Mouse (Mus musculus): Measurements from ENCODE around the gene Mfsd2b. TPM values are rescaled to one million over a fixed set of nuclear protein-coding genes. Genes with fewer than 3 reads are reported as not detected.
"Not testable (repeated sequence)": the region's sequence is repeated elsewhere in the genome, so short reads cannot be mapped to it uniquely, and the experiment has no call there.

The Mfsd2b gene
- polyA plus RNA-seq, 1 experiment: not detected

DNA sequence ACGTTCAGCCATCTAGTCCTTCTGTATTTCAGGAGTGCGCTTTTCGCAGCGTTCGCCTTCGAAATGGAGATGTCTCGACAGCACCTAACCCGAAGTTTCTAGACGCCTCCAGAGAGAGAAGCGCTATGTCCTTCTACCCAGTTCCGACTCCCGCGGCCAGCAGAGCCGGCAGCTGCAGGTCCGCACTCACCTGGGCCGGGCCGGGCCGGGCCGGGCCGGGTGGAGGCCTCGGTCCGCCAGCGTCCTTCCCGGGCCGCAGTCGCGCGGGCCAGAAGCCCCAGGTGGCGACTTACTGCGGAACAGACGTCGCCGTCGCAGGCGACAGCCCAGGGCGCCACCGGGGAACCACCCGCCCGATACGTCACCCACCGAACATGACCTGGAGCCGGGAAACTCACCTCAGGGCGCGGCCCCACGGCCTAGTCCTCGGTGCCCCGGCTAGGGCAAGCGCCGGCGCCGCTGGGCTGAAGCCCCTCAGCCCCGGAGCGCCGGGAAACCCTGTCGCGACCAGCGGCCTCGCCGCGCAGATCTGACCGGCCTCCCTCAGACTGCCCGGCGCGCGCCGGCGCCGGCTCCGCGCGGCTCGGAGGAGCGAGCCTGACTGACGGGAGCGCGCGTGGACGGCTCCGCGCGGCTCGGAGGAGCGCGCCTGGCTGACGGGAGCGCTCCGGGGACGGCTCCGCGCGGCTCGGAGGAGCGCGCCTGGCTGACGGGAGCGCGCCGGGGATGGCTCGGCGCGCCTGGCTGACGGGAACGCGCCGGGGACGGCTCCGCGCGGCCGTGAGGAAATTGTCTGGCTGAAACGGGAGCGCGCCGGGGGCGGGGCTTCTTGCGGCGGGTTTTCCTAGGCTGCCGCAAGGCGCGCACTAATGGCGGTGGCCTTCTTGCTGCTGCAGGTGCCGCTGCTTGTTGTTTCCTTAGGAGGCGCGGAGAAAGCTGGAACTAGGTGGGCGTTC is 33.1 kb upstream of the Mfsd2b start, which contains the start of gene Ubxn2a:
Gene Ubxn2a (minus strand): TSS at position 755 of the 956 bp plus-strand sequence.
- TF ChIP-seq POLR2A (IDR thresholded peaks at IDR 0.05; ENCODE audit: insufficient read depth, low read depth, low read length) (peak; percentile 81; the same call in 1 of the 2 replicates), CTCF (IDR thresholded peaks at IDR 0.05; ENCODE audit: insufficient read depth, low read depth, low read length) (no peak)
- Histone ChIP-seq H3K27ac (ENCODE audit: insufficient read depth, low read depth, low read length) (peak within 1 kb of the TSS; percentile 69), H3K4me3 (ENCODE audit: insufficient read depth, low read depth, low read length) (peak within 1 kb of the TSS; percentile 85), H3K4me1 (ENCODE audit: control insufficient read depth, insufficient read depth, low read length) (no peaks in the 10 kb centered on the region)
- WGBS: under 1% methylated on average over 125 of the region's 125 CpGs

DNA sequence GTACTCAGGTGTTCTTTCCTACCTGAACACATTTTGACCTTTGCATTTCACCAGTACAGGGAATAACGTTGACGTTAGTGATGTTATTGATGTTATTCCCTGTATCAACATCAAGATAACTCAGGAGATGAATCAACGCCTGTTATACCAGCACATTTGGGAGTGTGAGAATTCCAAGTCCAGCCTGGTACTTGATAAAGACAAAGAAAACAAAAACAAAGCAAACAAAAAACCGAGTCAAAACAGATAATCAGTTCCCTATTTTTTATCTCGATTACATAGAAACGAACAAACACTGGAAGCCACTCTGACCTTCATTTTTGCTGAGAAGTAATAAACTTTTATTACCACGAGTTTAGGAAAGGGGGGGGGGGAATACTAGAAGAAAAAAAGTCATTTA is 32.3 kb upstream of the Mfsd2b start:
- TF ChIP-seq CTCF (IDR thresholded peaks at IDR 0.05; ENCODE audit: insufficient read depth, low read depth, low read length): no peak
- no peak for TF ChIP-seq POLR2A (IDR thresholded peaks at IDR 0.05; ENCODE audit: insufficient read depth, low read depth, low read length)
- WGBS: 36% methylated on average over 7 of the region's 7 CpGs
- H3K27ac ChIP-seq (ENCODE audit: insufficient read depth, low read depth, low read length): no peak overlapping the region
- H3K4me1 ChIP-seq (ENCODE audit: control insufficient read depth, insufficient read depth, low read length): no peaks in the 10 kb centered on the region
- peak overlapping the region; percentile 85; the same call in 1 of the 2 replicates for H3K4me3 ChIP-seq (ENCODE audit: insufficient read depth, low read depth, low read length)

DNA sequence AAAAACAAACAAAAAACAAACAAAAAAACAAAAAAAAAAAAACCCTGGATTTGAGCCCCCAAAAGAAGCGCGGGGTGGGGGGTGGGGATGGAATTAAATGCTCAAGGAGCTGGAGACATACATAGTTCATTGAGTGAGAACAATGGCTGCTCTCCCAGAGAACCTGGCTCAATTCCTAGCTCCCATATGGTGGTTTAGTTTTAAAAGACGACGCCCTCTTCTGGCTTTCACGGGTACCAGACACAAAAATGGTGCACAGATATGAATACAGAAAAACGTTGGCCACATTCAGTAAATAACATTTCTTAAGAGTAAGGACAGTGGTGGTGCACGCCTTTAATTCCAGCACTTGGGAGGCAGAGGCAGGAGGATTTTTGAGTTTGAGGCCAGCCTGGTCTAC is 31.8 kb upstream of the Mfsd2b start:
- no peak for TF ChIP-seq CTCF (IDR thresholded peaks at IDR 0.05; ENCODE audit: insufficient read depth, low read depth, low read length)
- no peak for TF ChIP-seq POLR2A (IDR thresholded peaks at IDR 0.05; ENCODE audit: insufficient read depth, low read depth, low read length)
- Histone ChIP-seq H3K27ac (ENCODE audit: insufficient read depth, low read depth, low read length) (no peak overlapping the region), H3K4me1 (ENCODE audit: control insufficient read depth, insufficient read depth, low read length) (no peaks in the 10 kb centered on the region), H3K4me3 (ENCODE audit: insufficient read depth, low read depth, low read length) (no peak overlapping the region)
- WGBS: 66% methylated on average over 7 of the region's 7 CpGs

DNA sequence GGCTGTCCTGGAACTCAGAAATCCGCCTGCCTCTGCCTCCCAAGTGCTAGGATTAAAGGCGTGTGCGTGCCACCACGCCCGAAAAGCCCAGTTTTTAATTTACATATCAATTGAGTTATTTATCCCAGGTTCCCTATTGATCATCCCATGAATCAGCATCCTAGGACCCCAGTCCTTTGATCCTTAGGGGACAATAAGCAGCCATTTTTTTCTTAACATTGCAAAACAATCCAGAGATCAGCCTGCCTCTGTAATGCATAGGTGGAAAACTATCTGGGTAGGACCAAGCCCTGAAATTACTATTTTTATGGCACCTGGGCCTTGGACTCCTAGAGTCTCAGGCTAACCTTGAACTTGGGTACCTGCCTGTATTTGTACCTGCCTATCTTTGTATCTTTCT is 23.9 kb upstream of the Mfsd2b start:
- no peaks in the 10 kb centered on the region for H3K4me1 ChIP-seq (ENCODE audit: control insufficient read depth, insufficient read depth, low read length)
- 95% methylated on average over 5 of the region's 5 CpGs for WGBS
- TF ChIP-seq CTCF (IDR thresholded peaks at IDR 0.05; ENCODE audit: insufficient read depth, low read depth, low read length) (no peak), POLR2A (IDR thresholded peaks at IDR 0.05; ENCODE audit: insufficient read depth, low read depth, low read length) (no peak)
- H3K4me3 ChIP-seq (ENCODE audit: insufficient read depth, low read depth, low read length): no peak overlapping the region
- H3K27ac ChIP-seq (ENCODE audit: insufficient read depth, low read depth, low read length): no peak overlapping the region

DNA sequence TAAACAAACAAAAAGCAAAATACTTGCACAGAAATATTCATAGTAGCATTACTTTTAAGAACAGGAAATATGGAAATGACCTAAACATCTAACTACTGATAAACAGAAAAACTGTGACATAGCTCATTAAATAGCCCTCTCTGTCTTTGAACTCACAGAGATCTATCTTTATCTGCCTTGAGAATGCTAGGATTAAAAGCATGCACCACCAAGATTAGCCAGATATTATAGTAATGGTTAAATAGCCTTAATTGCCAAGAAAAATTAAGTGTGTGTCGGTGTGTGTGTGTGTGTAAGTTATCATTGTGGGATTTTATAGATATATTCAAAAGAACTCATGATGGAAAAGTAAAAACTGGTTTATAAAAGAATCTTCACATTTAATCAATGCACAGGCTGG is 15.7 kb upstream of the Mfsd2b start:
- 91% methylated on average over 1 of the region's 1 CpGs for WGBS
- H3K27ac ChIP-seq (ENCODE audit: insufficient read depth, low read depth, low read length): no peak overlapping the region
- no peak for TF ChIP-seq CTCF (IDR thresholded peaks at IDR 0.05; ENCODE audit: insufficient read depth, low read depth, low read length)
- TF ChIP-seq POLR2A (IDR thresholded peaks at IDR 0.05; ENCODE audit: insufficient read depth, low read depth, low read length): no peak
- no peak overlapping the region for H3K4me3 ChIP-seq (ENCODE audit: insufficient read depth, low read depth, low read length)
- H3K4me1 ChIP-seq (ENCODE audit: control insufficient read depth, insufficient read depth, low read length): no peaks in the 10 kb centered on the region

DNA sequence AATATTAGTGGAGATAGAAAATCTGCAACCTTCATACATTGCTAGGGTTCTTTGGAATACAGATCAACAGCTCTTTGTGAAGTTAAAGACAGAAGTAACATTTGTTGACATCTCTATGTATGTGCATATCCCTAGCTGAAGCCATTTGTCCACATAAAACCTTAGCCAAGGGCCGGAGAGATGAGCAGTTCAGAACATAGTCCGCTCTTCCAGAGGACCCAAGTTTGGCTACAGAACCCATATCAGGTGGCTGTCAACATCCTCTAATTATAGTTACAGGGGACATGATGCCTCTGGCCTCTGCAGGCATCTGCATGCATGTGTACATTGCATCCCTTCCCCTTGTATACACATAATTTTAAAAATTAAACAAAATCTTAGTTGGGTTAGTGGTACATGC is 15.1 kb upstream of the Mfsd2b start:
- H3K27ac ChIP-seq (ENCODE audit: insufficient read depth, low read depth, low read length): no peak overlapping the region
- no peak overlapping the region for H3K4me3 ChIP-seq (ENCODE audit: insufficient read depth, low read depth, low read length)
- no peak for TF ChIP-seq CTCF (IDR thresholded peaks at IDR 0.05; ENCODE audit: insufficient read depth, low read depth, low read length)
- no peak for TF ChIP-seq POLR2A (IDR thresholded peaks at IDR 0.05; ENCODE audit: insufficient read depth, low read depth, low read length)
- H3K4me1 ChIP-seq (ENCODE audit: control insufficient read depth, insufficient read depth, low read length): no peaks in the 10 kb centered on the region
- WGBS: 98% methylated on average over 2 of the region's 2 CpGs

DNA sequence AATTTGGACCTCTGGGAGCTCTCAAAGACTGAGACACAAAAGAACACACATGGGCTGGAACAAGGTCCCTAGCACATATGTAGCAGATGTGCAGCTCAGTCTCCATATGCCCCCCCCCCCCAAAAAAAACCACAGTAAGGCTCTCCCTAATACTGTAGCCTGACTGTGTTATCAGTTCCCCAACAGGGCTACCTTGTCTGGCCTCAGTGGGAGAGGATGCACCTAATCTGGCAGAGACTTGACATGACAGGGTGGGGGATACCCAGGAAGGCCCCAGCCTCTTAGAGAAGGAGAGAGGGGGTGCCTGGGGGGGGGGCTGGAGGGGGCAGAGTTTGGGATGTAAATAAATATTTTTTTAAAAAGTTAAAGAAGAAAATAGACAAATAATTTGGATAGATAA is 14.6 kb upstream of the Mfsd2b start:
- H3K27ac ChIP-seq (ENCODE audit: insufficient read depth, low read depth, low read length): no peak overlapping the region
- TF ChIP-seq POLR2A (IDR thresholded peaks at IDR 0.05; ENCODE audit: insufficient read depth, low read depth, low read length) (no peak), CTCF (IDR thresholded peaks at IDR 0.05; ENCODE audit: insufficient read depth, low read depth, low read length) (no peak)
- H3K4me1 ChIP-seq (ENCODE audit: control insufficient read depth, insufficient read depth, low read length): no peaks in the 10 kb centered on the region

DNA sequence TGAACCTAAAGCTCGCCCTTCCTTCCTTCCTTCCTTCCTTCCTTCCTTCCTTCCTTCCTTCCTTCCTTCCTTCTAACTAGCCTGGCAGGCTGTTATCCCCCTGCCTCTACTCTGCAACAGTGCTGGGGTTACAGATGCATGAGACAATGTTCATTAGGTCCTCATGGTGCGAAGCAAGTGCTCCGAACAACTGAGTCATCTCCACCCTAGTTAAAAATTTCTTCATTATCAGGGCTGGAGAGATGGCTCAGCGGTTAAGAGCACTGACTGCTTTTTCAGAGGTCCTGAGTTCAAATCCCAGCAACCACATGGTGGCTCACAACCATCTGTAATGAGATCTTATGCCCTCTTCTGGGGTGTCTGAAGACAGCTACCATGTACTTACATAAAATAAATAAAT is 12.4 kb upstream of the Mfsd2b start:
- H3K4me1 ChIP-seq (ENCODE audit: control insufficient read depth, insufficient read depth, low read length); H3K27ac ChIP-seq (ENCODE audit: insufficient read depth, low read depth, low read length); H3K4me3 ChIP-seq (ENCODE audit: insufficient read depth, low read depth, low read length): not testable (repeated sequence)
- WGBS: 97% methylated on average over 4 of the region's 4 CpGs

More for the DNA sequence above, 14.6 kb upstream of the Mfsd2b start:
- no peak overlapping the region for H3K4me3 ChIP-seq (ENCODE audit: insufficient read depth, low read depth, low read length)

DNA sequence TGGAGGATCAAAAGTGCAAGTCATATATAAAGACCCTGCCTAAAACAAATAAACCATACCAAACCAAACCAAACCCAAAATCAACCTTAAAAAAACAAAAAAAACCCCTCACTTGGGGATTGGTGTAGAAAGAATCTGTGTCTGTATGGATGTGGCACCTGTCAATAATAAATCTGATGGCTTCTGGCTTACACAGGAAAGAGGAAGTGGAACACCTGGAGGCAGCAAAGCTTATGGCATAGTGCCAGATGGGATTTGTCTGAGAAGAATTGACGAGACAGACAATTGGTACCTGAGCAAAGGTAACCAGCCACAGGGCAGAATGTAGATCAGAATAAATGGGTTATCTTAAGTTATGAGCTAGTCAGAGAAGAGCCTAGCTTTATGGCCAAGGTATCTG is 10.9 kb upstream of the Mfsd2b start:
- 76% methylated on average over 1 of the region's 1 CpGs for whole genome bisulfite sequencing
- Histone ChIP-seq H3K27ac (ENCODE audit: insufficient read depth, low read depth, low read length) (no peak overlapping the region), H3K4me1 (ENCODE audit: control insufficient read depth, insufficient read depth, low read length) (no peaks in the 10 kb centered on the region), H3K4me3 (ENCODE audit: insufficient read depth, low read depth, low read length) (no peak overlapping the region)
- TF ChIP-seq POLR2A (IDR thresholded peaks at IDR 0.05; ENCODE audit: insufficient read depth, low read depth, low read length) (no peak), CTCF (IDR thresholded peaks at IDR 0.05; ENCODE audit: insufficient read depth, low read depth, low read length) (no peak)
